ENCODE assay signal across 17 mouse cellular contexts in genomic region chr5:121574145-121574544, GRCm38 (mm10). TPM values are rescaled to one million over a fixed set of nuclear protein-coding genes. Genes with fewer than 3 reads are reported as not detected.
"Had no signal": no experiment of that assay in that cellular context is flagged by ENCODE, and none has a peak within 500 bp of the region (broad histone marks: within the 10 kb centered on the region; RNA-seq: fewer than 3 reads in every experiment).

No protein-coding gene starts in this region.

- H3K27ac ChIP-seq: kidney, postnatal 0 days; limb, embryonic 13.5 days; liver, embryonic 15.5 days; midbrain, embryonic 10.5 days; neural tube, embryonic 12.5 days; stomach, postnatal 0 days had no signal

- H3K4me3 ChIP-seq: limb, embryonic 13.5 days; liver, embryonic 15.5 days; midbrain, embryonic 10.5 days; neural tube, embryonic 12.5 days had no signal

- H3K27me3 ChIP-seq: limb, embryonic 13.5 days; liver, embryonic 15.5 days; neural tube, embryonic 12.5 days had no signal

- DNase-seq: kidney, adult 8-10 months; kidney, postnatal 36 days; layer of hippocampus, adult 9-11 months; layer of hippocampus, postnatal 36 days; lung, embryonic 14.5 days; lung, postnatal 10 days; lung, postnatal 4 days; midbrain, embryonic 14.5 days had no signal

- H3K4me2 ChIP-seq: limb, embryonic 13.5 days; liver, embryonic 15.5 days; lung, embryonic 14.5 days; neural tube, embryonic 12.5 days had no signal

- H3K9me3 ChIP-seq: limb, embryonic 13.5 days; liver, embryonic 15.5 days; midbrain, embryonic 10.5 days; neural tube, embryonic 12.5 days had no signal

- ATAC-seq: inflammation-experienced regulatory T-cells, adult 6 months; intestine, postnatal 0 days had no signal

- H3K4me1 ChIP-seq: limb, embryonic 13.5 days; liver, embryonic 15.5 days; midbrain, embryonic 10.5 days; neural tube, embryonic 12.5 days had no signal

- H3K9ac ChIP-seq: limb, embryonic 13.5 days; liver, embryonic 15.5 days; lung, embryonic 14.5 days; neural tube, embryonic 12.5 days had no signal

RNA-seq across cellular contexts. Expression of gene Gm42878, which starts 28.9 kb away (rescaled TPM):
- polyA plus RNA-seq: inflammation-experienced regulatory T-cells, adult 6 months; intestine, postnatal 0 days; limb, embryonic 13.5 days; liver, adult 2 months; liver, embryonic 15.5 days; lung, embryonic 14.5 days; midbrain, embryonic 10.5 days; midbrain, embryonic 14.5 days; neural tube, embryonic 12.5 days; stomach, postnatal 0 days had no signal
